Mouse (Mus musculus) kidney, adult 8-10 months (tissue): ENCODE results near the gene Rce1.
"Not testable (repeated sequence)": the region's sequence is repeated elsewhere in the genome, so short reads cannot be mapped to it uniquely, and the experiment has no call there.

Experiments used
- DNase-seq, 2 experiments: peaks; one replicate each; pipeline ENCODE4 v3.0.0; 2022

Gene Rce1

GRCm38 (mm10) chr19:4613464-4614304, 11.8 kb downstream of the Rce1 start:
- no peak for DNase-seq

GRCm38 (mm10) chr19:4612181-4612961, 13.1 kb downstream of the Rce1 start:
- DNase-seq, result no peak

DNA sequence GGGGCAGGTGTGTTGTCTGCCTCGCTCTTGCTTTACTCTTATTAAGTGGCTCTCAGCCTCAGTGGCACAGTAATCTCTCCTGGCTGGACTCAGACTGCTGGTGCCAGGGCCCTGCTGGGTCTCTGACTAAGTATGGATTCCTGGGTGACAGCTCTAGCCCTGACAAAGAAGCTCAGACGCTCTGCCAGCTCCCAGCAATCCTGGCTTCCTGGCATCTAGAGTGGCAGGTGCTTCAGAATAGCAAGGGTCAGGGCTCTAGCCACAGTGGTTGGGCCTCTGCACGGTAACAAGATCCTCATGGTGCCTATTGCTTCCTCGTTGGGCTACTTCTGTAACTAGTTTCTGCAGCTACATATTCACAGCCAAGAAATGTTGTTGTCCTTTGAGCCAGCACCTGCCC, 15.3 kb downstream of the Rce1 start:
- no peak for DNase-seq

DNA sequence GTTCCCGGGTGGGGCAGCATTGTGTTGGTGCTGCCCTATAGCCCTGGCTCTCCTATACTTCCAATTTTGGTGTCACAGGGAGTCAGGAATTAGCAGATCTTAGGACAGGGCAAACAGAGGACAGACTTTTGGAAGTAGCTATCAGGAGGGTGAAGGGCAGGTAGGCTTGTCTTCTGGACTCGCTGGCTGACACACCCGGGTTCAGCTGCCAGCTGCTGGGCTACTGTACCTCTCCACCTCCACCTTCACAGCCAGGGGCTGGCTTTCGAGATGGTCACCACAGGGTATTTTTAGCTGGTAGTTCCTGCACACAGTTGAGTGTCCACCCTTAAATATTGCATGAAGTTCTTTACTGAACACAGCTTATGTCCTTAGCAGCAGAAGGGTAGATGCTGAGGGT, 16.9 kb downstream of the Rce1 start:
- no peak for DNase-seq

DNA sequence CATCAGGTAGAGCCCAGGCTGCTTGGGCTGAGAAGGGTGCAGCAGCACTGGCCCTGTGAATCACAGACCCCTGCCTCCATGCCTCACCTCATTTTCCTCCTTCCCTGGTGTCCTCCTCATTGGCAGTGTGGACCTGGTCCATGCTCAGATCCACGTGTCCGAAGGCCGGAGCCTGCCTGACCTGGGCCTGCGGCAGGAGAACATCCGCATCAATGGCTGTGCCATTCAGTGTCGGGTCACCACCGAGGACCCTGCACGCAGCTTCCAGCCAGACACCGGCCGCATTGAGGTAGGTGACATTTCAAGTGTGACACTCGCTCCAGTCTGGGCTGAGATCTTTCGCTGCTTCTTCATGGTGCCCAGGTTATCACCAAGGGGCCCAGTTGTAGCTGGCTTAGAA, 18.0 kb downstream of the Rce1 start:
- DNase-seq, result no peak

- no peak for DNase-seq
Measured at GRCm38 (mm10) chr19:4605654-4606053, 19.8 kb downstream of the Rce1 start.

- DNase-seq, result peak; percentile 58 to 70
Measured at GRCm38 (mm10) chr19:4603801-4604723, 21.4 kb downstream of the Rce1 start.

DNA sequence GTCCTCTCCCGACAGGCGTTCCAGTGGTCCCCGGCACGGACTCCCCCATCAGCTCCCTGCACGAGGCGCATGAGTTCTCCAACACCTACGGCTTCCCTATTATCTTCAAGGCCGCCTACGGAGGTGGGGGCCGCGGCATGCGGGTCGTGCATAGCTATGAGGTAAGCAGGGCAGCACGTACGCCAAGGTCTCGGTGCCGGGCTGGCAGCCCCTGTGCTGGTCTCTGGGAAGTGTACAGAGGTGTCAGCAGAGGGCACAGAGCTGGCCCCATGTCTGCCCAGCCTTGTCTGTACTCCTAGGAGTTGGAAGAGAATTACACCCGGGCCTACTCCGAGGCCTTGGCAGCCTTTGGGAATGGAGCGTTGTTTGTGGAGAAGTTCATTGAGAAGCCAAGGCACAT, 23.0 kb downstream of the Rce1 start:
- no peak for DNase-seq

DNA sequence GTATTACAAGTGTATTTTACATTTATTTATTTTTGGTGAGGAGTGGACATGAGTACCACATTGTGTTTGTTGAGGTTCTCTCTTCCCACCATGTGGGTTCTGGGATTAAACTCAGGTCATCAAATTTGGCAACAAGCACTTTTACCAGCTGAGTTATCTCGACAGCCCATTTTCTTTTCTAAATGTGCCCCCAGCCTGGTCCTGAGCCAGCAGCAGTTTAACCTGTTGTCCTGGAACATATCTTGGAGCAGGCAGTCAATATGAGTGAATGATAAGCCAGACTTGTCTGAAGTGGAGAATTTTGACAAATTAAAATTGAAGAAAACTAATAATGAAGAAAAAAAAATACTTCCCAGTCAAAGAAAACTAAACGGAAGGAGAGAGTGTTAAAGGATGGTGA, 29.4 kb downstream of the Rce1 start:
- peak in 1 of 2 experiments; percentile 61 for DNase-seq

DNA sequence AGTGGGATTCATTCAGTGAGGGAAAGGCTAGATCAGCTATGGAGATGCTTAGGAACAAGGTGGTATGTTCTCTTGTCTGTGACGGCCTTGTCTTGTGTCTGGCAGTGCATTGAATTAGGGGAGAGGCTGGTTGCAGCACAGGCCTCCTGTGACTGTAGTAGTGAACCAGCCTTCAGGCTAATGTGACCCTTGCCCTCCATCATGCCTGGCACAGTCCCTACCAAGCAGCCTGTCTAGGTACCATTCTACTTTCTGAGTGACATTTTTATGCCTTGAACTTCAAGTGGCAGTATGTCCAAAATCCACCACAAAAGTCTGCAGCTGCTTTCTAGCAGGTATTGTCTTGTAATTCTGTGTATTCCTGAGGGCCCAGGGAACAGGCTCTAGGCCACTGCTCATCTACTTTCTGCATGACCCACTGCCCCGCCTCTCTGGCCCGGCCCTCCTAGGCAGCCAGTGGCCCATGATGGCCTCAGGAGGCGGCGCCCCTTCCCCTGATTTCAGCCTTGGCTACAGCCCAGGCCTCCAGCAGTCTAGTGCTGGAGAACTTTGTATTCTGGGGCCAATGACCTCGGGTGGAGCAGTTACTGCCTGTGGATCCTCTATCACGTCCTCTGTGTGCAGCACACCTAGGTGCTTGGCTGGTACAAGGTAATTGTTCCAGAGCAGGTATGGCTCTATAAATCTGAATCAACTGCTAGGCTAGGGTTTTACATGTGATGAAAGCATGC, 31.5 kb downstream of the Rce1 start:
- peak; percentile 86 to 88 for DNase-seq

- DNase-seq, result peak in 1 of 2 experiments; percentile 36
Measured at GRCm38 (mm10) chr19:4590025-4590424, 35.4 kb downstream of the Rce1 start.

DNA sequence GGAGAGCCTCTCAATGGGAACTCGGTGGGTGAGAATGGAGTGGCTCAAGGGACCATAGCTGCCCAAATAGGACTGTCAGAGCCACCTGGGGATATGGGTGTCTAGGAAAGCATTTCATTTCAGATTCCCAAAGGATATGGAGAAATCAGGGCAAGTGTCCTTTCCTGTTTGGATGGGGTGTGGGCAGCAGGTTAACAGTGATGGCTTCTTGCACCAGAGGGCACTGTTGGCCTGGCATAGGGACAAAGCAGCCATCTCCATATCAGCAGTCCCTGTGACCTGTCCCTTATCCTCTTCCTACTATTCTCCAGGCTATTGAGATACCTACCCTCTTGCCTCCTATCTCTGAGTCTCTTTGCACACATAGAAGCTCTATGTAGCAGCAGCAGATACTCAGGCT, 36.4 kb downstream of the Rce1 start:
- no peak for DNase-seq

DNA sequence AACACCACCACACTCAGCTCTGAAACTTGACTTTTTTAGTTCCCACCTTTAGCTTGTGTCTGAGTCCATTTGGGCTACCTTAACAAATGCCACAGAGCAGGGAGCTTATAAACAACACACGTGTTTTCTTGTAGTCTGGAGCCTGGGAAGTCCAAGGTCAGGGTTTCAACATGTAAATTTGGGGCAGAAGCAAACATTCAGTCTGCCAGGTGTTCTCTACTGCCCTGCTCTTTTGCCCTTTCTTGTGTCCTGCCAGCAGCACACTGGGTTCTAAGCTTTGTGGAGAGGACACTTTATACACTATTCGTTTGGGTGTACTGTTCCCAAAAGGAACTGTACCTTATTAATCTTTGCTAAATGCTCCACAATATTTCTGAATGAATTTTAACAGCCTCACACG, 37.0 kb downstream of the Rce1 start:
- DNase-seq, result peak; percentile 26 to 34

DNA sequence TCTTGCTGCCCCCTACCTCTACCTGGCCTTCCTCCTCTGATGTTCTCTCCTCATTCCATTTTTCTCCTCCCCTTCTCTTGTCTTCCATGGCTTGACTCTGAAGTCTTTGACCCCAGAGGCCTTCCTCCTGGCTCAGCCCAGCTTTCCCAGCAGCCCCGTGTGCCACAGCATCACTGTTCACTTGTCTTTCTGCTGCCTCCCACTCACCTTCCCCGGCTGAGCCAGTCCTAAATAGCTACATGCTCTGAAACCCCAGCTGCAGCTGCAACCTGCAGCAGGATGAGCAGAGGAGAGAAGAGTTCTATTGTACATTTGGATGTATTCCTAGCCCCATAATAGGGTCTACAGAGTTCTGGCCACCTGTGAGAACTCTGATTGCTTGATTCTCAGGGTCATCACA, 38.0 kb downstream of the Rce1 start:
- no peak for DNase-seq

DNA sequence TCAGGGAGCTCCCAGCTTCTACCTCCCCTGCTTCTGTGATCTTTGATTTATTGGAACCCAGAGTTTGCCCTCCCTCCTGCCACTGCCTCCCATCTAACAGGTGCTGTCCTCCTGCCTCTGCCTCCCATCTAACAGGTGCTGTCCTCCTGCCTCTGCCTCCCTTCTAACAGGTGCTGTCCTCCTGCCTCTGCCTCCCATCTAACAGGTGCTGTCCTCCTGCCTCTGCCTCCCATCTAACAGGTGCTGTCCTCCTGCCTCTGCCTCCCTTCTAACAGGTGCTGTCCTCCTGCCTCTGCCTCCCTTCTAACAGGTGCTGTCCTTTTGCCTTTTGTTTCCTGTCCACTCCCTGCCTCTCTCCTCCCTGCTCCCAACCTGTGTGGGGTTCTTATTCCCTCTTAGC, 38.7 kb downstream of the Rce1 start:
- DNase-seq, result not testable (repeated sequence)

DNA sequence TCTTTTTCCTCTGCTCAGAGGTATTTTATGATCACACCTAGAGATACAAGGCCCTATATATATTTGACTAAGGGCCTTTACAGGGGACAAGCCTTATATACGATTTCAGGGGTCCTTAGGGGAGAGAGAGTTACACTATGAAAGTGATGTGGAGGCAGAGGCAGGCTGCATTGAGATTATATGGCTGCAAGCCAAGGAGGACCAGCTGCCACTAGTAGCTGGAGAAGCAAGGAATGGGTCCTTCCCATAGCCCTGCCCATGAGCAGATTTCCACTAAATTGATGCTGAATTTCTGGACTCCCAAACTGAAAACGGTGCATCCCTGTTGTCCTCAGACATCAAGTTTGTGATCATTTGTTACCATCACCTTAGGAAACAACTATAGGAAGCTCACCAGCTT, 41.6 kb downstream of the Rce1 start:
- DNase-seq, result no peak

DNA sequence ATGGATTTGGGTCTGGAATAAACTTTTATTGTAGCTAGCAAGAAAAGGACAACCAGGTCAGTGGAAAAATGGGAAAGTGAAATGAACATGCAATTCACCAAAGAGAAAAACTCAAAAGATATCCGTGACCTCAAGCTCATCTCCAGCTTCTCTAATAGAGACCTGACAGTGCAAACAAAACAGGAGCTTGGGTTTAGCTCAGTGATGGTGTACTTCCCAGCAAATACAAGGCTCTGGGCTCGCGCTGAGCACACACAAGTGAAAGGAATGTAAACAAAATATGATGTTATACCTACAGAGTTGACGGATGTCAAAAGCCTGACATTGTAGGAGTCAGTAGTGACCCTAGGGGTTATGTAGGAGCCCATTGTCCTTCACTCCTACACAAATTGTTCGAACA, 46.1 kb downstream of the Rce1 start:
- no peak for DNase-seq

DNA sequence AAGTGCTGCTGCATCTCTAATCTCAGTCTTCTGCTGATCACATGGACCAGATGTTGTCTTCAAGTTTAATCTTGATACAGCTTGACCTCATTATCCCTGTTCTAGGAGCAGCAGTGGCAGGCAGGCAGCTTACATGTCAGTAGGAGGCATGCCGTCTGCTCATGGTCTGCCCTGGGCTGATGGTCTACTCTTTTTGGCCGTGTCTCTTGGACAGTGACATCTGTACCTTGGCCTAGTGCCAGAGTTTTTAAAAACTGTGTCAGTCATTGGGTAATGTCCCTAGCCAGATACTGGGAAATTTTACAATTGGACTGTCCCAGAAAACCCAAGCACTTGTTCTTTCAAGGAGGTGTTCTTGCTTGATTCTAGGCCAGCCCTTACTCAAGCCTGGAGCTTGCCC, 46.6 kb downstream of the Rce1 start:
- peak in 1 of 2 experiments; percentile 44 for DNase-seq

GRCm38 (mm10) chr19:4573241-4573640, 52.2 kb downstream of the Rce1 start:
- DNase-seq, result no peak
